Mouse (Mus musculus) ES-CJ7 (cell line): Measurements from ENCODE around the gene Zscan10.
A peak's percentile ranks its signal among the peaks of the same experiment; 100 is the strongest.

ENCODE experiments used
- DNase-seq: peaks from one replicate; pipeline ENCODE4 v3.0.0; 2011; ENCODE audit warnings: low read depth, low spot score

Zscan10 gene

DNA sequence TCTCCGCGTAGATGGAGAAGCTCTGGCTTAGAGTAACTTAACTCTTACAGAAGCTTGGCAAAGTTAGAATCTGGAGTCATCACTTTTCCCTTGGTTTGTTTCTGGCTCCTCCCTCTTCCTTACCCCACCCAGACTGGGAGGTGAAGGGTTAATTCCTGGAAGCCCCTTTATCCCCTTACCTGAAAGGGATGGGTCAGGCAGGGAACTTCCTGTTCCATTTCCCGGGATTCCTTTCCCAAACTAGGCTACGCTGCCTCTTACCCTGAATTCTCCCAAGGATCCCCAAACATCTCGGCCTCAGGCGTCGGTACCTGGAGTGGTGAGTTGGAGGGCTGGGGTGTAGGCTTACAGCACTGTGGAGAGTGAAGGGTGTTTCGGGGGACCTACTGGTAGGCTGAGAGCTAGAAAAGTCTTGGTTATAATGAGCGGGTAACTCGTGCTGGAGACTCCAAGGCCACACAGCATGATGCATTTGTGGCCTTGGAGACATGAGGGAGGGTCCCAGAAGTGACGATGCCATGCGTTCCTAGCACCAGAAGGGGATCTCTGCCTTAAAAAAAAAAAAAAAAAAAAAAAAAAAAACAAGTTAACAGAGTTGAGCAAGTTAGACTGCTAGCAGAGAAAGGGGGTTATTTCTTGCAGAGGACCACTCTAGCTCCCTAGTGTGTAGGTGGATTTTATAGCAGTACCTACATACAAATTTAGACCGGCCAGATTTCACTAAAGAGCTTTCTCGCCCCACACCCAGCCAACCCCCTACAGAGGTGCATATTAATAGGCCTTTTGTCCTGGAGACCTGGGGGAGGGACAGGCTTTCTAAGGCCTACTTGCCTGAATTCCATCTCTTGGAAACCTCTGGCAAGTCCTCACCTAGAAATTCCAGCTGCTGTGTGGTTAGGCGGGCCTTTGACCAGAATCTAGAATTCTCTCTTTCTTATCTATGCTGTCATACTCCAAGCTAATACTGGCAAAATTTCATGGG, at the start of gene Zscan10:
Gene Zscan10, plus strand, starts transcription at position 216 of the 982 bp plus-strand sequence.
- peak; percentile 96 for DNase-seq

DNA sequence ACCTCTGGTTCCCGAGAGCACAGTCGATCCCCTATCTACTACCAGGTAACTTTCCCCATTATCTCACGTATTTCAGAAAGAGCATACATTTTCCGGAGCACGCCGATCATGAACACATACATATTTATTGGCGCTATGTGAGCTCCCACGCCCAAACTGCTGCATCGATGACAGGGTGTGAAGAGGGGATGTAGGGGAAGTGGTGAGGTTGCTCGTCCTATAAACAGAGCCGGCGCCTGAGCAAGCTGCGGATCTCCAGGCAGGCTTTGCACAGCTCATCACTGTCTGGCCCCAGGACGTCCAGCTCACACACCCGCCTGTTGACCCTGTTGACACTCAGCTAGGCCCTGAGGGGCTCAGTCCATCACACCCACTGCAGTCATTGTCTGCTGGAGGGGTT, 49.8 kb upstream of the Zscan10 start:
- DNase-seq = no peak

DNA sequence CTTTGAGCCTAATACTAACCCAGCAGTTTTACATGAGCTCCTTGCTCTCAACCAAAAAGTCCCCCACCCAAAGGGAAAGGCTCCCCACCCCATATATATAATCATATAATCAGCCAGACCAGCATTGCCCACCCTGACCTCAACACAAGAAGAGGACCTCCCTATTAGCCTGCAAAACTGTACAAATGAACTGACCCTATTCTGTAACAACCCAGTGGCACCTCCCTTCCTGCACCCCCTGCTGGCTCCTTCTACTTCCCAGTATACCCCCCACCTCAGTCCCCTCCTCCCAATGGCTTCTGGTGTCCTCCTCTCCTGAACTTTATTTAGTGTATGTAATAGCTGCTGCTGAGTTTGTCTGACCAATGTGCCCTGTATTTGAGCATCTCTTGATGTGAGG, 49.2 kb upstream of the Zscan10 start:
- no peak for DNase-seq

DNA sequence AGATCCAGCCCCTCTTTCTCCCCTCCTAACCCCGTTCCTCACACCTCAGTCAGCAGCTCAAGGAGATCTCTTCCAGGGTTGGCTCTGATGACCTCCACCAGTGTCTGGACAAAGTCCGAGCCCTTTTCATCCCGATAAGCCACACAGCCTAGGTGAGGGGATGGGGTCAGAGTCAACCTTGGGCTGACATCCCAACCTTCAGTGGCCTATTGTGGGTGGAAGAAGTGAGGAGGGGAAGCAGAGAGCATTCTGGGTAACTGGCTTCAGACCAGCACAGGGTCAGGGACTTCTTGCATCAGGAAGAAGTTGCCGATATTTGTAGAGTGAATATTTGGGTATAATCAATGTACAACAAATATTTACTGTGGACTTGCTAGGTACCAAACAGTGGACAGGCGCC, 48.7 kb upstream of the Zscan10 start:
- no peak for DNase-seq

DNA sequence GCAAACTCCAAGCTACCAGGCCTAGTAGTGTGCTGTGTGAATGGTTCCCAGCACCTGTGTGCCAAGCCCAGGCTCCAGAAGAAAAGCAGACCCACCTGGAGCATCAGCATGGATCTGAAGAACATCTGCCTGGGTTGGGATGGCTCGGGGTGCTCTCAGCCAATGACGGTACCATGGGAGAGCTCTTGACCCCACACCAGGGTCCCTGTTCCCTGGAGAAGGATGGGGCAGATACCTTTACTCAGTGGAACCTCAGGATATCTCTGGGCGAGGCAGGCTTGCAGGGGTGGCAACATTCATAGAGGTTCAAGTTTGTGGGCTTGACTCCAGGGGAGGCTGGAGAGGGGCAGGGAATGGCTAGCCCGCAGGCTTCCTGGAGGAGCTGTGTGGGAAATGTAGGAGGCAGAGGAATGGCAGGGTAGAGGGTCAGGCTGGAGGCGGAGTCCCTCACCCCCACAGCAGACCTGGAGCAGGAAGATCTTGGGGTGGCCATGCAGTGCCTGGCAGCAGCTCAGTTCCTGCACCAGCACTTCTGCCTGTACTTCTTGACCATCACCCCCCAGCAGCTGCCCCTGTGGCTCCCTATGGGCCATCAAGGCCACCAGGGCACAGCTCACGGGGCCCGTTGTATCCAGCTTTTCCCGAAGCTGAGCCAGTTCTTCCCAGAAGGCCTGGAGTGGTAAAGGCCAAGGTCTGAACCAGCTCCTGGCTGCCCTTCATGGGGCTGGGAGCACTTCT, 47.6 kb upstream of the Zscan10 start:
- DNase-seq = no peak

DNA sequence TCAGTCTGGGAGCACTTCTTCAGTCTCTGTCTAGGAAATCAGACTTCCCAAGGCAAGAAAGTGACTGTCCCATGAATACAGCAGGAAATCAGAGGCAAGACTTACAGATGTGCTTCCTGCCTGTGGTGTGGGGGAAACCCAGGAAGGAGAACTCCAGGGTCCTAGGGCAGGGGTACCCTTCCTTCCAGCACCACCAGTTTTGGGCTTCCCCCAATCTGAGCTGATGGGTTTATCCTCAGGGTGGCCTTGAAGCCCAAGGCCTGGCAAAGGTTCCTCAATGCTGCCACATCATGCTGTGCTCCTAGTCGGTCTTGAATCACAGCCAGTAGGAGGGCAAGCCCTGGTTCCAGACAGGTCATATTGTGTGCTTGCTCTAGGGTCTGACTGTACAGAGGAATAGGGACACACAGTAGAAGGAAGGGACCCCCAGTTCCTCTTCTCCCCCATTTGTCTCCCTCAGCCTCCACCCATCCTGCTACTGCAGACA, 47.0 kb upstream of the Zscan10 start:
- DNase-seq = no peak

DNA sequence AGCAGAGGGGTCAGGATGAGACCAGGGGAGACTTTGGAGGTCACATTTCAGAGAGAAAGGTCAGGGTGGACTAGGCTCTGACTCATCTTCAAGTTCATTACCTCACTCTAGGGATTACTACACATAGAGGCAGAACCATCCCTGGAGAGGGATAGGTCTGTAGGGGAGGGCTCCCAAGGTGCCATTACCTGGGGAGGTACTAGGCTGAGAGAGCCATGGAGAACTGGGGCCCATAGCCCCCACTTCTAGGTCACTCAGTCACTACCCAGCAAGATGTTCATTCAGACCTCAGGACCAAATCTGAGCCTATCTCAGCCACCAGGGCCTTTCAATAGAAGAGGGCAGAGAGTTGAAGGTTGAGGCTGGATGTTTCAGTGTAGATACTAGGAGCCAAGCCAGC, 46.3 kb upstream of the Zscan10 start:
- DNase-seq = no peak

DNA sequence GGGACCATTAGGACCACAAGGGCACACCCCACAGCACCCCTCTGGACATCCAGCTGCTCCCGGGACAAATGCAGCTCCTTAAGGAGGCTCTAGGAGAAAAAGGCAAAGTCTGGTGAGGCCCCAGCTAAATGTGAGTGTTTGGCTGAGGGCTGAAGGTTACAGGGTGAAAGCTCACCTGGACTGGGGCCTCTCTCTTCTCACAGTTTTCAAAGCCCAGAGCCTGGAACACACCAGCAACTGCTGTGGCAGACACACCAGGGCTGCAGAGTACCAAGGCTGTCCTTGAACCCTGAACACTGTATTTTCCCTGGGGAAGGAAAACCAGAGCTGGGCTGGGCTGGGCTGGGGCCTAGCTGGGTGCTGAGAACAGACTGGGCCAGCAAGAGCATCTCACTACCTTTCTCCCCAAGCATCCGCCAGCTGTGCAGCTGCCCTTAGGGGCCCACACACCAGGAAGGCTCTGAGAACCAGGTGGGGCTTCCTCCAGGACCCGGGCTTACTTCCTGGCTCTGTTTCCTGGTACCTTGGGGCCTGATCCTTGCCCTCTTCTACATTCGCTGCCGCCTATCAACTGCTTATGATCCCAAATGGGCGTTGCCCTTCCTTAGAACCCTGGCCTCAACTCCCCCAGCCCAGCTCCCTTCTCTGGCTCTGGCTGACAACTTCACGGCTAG, 45.3 kb upstream of the Zscan10 start:
- DNase-seq = no peak

DNA sequence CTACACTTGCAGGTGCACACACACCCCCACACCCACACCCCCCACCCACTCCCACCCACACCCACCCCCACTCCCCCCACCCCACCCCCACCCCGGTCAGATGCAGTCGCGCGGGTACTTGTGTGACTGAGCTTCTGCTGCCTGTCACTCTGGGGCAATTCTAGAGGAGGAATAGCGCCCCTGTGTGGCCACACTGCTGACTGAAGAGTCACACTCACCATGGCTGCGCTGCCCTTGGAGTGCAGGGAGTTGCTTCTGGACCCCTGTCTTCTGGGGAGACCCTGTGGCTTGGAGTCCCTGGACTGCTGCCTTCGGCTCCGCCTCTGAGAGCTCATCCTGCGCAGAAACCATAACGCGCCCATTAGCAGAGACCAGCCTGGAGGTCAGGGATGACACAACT, 40.9 kb upstream of the Zscan10 start:
- DNase-seq = peak; percentile 85

DNA sequence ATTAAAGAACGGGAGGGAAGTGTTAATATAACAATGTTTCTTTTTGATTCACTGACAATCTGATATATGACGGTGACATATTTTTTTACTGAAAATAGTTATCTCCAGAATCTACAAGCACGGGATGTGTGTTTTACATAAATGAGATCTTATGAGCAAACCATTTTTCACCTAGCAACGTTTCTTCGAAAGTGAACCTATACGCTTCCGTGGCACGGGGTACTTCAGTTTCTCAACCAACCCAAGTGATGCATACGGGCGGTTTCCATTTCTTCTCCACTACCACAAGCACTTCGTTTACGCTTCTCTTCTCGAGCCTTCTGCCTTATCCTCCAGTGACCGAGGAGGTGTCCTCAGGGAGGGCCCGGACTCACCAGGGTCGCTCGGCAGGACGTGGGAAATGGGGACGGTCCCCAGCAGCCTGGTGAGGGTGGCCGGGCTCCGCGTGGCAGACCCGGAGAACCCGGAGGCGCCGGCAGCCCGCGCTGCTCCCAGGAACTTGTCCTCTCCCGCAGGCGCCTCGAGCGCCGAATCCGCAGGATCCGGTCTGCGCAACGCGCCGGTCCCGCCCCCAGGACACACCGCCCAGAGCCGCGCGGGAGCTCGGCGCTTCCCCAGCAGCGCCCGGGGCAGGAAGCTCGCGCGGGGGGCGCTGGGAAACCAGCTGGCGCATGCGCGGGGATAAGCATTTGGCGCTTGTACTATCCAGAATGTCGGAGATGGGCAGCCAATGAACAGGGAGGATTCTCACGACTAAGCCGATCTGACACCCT, 36.9 kb upstream of the Zscan10 start, which contains the start of gene Zfp213:
Gene Zfp213, minus strand, starts transcription at position 644 of the 773 bp plus-strand sequence.
- DNase-seq = peak; percentile 93

DNA sequence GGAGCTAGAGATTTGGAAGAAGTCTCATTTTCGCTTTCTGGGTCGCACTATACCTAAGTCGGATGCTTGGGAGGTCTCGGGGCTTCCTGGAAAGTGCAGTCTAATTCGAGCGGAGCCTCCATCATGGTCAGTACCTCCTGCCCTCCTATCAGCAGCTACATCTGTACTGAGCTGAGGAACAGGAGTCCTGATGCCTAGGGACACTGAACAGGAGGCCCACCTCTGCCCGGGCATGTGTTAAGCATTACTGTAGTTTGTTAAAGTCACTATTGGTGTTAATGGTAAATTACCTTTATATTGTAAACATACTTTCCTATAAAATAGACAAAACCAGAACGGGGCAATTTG, 36.3 kb upstream of the Zscan10 start:
- DNase-seq = no peak

DNA sequence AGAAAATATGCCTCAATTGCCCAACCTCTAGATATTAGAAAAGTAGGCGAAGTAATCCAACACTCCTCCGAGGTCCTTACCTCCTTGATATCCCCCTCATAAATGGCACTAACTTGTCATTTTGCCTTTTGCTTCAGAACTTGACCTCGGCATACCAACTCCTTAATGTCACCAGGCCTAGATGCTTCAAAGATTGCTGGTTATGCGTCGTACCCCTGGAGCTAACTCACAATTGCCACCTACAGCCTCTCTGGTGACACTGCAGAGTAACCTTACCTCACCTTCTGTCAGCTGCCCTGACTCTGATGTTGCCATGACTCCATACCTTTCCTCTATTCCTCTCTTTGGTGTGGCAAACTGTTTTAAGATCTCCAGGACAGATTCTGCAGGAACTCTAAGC, 33.9 kb upstream of the Zscan10 start:
- DNase-seq = peak; percentile 63

DNA sequence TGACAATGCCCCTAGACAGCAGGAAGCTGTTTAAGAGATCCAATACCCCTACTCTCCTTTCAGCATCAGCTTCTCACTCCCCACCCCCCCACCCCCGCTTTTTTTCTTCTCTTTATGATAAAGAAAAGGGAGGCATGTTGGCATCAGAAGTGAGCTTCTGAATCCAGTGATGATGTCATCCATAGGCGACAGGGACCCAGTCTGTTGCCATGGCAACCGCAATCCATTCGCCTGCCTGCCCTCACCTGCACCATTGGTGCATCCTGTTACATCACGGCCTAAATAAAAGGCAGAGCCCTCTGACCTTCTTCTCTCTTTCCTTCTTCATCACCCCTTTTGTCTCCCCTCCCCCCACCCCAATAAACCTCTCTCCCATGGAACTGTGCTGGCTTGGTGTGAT, 32.3 kb upstream of the Zscan10 start:
- peak; percentile 78 for DNase-seq

DNA sequence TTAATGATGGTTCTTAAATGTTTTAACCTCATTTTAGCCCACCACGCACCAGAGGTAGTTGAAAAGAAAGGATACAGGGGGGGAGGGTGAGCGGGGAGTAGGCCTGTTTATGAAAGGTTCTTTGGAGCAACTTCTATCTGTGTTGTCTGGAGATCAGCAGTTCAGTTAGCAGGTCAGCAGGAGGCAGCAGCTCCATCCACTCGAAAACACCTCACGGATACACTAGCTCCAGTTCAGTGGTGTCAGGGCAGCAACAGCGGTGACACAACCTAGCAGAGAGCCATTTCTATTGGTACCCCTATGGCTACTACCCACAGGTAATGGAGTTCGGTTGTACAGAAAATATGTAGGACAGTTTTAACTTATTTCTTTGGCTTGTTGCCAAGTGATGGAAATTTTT, 30.6 kb upstream of the Zscan10 start:
- peak; percentile 83 for DNase-seq

DNA sequence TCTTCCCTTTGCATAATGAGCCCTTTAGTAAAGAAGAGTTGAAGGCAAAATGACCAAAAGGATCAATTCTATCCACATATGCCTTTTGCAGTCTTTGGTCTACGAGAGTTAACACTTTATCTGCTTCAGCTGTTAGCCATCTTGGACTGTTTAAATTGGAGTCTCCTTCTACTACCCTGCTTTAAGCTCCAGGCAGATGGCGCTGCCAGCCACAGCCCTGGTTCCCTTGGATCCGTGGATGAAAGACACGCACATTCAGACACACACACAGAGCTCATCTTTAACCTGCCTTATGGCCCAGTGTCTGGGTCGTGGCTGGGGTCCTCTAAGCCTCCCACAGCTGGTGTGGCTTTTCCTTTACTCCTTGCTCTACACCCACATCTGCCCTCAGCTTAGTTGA, 29.6 kb upstream of the Zscan10 start:
- DNase-seq = peak; percentile 48

DNA sequence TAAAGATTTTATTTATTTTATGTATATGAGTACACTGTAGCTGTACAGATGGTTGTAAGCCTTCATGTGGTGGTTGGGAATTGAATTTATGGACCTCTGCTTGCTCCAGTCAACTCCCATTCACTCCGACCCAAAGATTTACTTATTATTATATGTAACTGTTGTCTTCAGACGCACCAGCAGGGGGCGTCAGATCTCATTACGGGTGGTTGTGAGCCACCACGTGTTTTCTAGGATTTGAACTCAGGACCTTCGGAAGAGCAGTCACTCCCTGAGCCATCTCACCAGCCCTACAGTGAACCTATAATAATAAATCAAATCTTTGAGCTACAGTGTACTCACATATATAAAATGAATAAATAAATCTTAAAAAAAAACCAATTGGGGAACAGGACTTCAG, 28.6 kb upstream of the Zscan10 start:
- no peak for DNase-seq

DNA sequence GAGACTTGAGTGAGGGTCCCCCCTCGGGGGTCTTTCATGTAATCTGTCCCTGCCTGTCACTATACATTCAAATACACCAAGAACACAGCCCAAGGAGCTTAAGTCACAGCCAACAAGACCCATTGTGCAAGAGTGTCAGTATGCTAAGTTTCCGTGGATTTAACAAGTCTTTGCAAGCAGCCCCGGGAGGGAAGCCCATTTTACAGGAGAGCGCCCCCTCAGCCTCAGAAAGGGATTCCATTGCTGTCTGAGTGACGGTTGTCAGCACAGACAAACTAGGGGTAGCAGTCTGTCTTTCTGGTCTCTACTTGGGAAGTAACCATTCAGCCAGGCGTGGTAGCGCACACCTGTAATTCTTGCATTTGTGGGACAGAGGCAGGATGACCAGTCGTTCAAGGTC, 26.5 kb upstream of the Zscan10 start:
- peak; percentile 41 for DNase-seq

DNA sequence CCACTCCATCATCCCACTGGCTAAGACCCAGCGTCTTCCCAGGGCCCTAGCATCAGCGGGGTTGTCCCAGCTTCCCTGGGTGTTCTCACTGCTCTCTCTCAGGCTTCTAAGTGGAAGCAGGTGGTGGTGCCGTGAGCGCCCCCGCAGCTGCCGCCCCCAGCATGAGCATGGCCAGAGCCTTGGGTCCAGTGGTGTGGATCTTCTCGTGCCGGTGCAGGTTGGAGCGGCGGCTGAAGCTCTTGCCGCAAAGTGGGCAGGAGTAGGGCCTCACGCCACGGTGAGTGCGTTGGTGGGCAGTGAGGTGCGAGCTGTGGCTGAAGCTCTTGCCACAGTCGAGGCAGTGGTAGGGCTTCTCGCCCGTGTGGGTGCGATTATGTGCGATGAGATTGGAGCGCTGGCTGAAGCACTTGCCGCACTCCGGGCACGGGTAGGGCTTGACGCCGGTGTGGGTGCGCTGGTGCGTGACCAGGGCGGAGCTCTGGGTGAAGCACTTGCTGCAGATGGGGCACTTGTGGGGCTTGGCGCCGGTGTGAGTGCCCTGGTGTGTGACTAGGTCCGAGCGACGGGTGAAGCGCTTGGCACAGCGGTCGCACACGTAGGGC, 24.6 kb upstream of the Zscan10 start:
- DNase-seq = no peak

DNA sequence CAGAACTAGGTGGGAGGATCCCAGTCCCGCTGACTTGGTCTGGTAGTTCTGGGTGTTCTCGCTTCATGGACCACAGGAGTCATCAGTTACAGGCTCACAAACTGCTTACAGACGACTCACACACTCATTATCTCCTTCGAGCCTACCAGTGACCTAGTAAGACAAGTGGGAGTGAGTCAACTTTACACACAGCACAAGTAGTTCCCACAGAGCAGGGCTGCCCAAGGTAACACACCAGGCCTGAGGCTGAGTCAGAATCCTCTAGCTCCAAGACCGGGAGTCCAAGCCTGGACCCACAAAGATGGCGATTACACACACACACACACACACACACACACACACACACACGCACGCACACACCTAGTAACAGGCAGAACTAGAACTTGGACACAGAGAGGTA, 15.9 kb upstream of the Zscan10 start:
- no peak for DNase-seq

DNA sequence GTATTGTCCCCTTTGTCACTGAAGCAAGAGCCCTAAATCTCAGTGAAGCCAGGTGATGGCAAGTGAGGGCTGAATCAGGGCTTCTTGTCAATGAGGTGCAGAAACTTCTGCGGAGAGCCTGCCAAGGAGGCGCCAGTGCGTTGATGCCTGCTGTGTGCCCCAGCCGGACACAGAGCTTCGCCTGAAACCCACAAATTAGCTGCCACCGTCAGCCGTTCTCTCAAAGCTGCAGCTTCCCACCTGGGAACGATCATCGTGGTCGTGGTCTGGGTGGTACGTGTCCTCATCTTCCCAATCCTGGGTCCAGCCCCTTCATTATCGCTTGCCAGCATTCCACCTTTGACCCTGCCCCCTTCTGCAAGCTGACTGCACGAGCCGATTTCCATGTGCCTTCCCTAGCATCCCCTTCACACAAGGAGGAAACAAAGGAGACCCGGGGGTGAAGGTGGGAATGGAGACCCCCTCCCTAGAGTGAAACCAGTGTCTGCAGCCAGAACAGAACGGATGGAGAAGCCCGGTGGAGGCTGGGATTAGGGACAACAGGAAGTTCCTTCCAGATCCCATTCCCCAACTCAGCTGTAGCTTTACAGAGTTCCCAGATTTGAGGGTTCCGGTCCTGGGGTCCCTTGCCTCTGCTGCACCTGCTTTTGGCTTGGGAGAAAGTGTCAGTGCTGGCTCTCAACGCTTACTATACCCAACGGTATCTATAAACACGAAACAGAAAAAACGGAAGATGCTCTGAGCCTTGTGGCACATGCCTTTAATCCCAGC, 14.8 kb upstream of the Zscan10 start:
- DNase-seq = peak; percentile 89
